Mouse (Mus musculus) G1E-ER4 (cell line): ENCODE results near the gene Peli3. TPM values are rescaled to one million over a fixed set of nuclear protein-coding genes. Genes with fewer than 3 reads are reported as not detected.
A peak's percentile ranks its signal among the peaks of the same experiment; 100 is the strongest.

ENCODE experiments used
- GATA1 ChIP-seq: IDR thresholded peaks from one replicate; pipeline ENCODE4 v1.8.0; 2012; ENCODE audit warnings: low read length, inconsistent platforms
- polyA plus RNA-seq: library from polyadenylated mRNA; stranded (reverse); fragments of >175 nt; gene quantifications from 2 replicates; pipeline ENCODE4 v1.2.3, GENCODE M21; 2012

Peli3 gene
- polyA plus RNA-seq, result 0.09 and 0.31 TPM in 2 replicates

- no peak for TF ChIP-seq GATA1
Observed at GRCm38 (mm10) chr19:4942551-4943252, at the start of gene Peli3. TSS of gene Peli3 (minus strand) at chr19:4943127.

- no peak for TF ChIP-seq GATA1
Observed at GRCm38 (mm10) chr19:4992371-4992770, 49.4 kb upstream of the Peli3 start.

GRCm38 (mm10) chr19:4990716-4991115 lies 47.8 kb upstream of the Peli3 start:
- TF ChIP-seq GATA1, result no peak

GRCm38 (mm10) chr19:4990256-4990625 lies 47.3 kb upstream of the Peli3 start, which contains the start of gene Npas4:
TSS of gene Npas4 (minus strand) at chr19:4990316.
- no peak for TF ChIP-seq GATA1

GRCm38 (mm10) chr19:4989434-4990255 lies 46.7 kb upstream of the Peli3 start:
- no peak for TF ChIP-seq GATA1

- TF ChIP-seq GATA1, result no peak
Observed at GRCm38 (mm10) chr19:4989013-4989412, 46.1 kb upstream of the Peli3 start.

- no peak for TF ChIP-seq GATA1
Observed at GRCm38 (mm10) chr19:4981767-4982166, 38.8 kb upstream of the Peli3 start.

- no peak for TF ChIP-seq GATA1
Observed at GRCm38 (mm10) chr19:4968236-4968635, 25.3 kb upstream of the Peli3 start.

- peak; percentile 62 for TF ChIP-seq GATA1
Observed at GRCm38 (mm10) chr19:4961928-4962601, 19.1 kb upstream of the Peli3 start, which contains the start of gene Mrpl11. TSS of gene Mrpl11 (plus strand) at chr19:4962147.

GRCm38 (mm10) chr19:4945540-4945939 lies 2.6 kb upstream of the Peli3 start:
- no peak for TF ChIP-seq GATA1

GRCm38 (mm10) chr19:4943253-4943588 lies 294 bp upstream of the Peli3 start:
- TF ChIP-seq GATA1, result no peak

GRCm38 (mm10) chr19:4937444-4938310 lies 5.2 kb downstream of the Peli3 start:
- no peak for TF ChIP-seq GATA1

- TF ChIP-seq GATA1, result no peak
Observed at GRCm38 (mm10) chr19:4936896-4937295, 6.0 kb downstream of the Peli3 start.

GRCm38 (mm10) chr19:4928781-4929180 lies 14.1 kb downstream of the Peli3 start:
- TF ChIP-seq GATA1, result no peak

- no peak for TF ChIP-seq GATA1
Observed at GRCm38 (mm10) chr19:4927904-4928531, 14.9 kb downstream of the Peli3 start, which contains the start of gene Dpp3. TSS of gene Dpp3 (minus strand) at chr19:4928287.
